Mouse (Mus musculus): ENCODE measurements around the gene Lbhd2. TPM values are rescaled to one million over a fixed set of nuclear protein-coding genes. Genes with fewer than 3 reads are reported as not detected.

Lbhd2 gene
- total and polyA plus RNA-seq, 3 experiments = not detected

DNA sequence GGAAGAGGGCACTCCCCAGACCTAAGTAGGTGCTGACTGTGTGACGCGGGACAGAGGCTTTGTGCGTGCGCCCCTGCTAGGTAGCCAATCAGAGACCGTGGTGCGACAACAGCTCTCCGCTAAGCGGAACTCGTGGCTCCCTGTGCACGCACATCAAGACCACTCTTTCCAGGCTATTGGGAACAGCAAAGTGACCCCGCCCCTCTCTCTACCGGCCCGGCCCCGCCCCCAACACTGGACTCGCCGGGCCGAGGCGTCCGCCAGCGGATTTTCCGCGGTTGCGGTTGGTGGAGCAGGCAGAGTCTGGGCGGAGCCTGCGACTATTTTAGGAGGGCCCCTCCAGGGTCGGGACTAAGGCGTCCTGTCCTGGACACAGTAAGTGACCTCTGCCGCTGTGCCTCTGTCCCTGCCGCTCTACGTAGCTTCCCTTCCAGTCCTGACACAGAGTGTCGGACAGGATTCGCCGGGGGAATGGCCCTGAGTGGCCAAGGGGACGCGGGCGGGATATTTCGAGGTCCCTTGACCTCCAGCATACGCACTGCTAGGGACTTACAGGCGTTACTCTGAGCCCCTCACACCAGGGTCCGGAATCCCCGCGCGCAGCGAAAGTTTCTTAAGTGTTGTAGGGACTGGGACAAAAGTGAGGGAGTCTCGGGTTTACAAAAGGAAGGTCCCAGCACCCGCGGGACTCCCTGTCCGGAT, 35.9 kb downstream of the Lbhd2 start, which contains the start of gene Tnfaip2 (continued):
- no peak for TF ChIP-seq BHLHE40 (IDR thresholded peaks at IDR 0.05; ENCODE audit: borderline replicate concordance, low read depth, low read length)
- TF ChIP-seq NELFE (IDR thresholded peaks at IDR 0.05; ENCODE audit: low read depth, low read length) = peak; percentile 88
- TF ChIP-seq MEF2A (IDR thresholded peaks at IDR 0.05; ENCODE audit: extremely low read depth, insufficient replicate concordance, low read depth, low read length, poor library complexity, severe bottlenecking) = no peak
- TF ChIP-seq TCF12 (IDR thresholded peaks at IDR 0.05; ENCODE audit: low read depth, low read length) = peak; percentile 29; the same call in 1 of the 2 replicates
- no peak for TF ChIP-seq SMC3 (IDR thresholded peaks at IDR 0.05; ENCODE audit: low read depth, low read length)
- TF ChIP-seq UBTF (IDR thresholded peaks at IDR 0.05; ENCODE audit: borderline replicate concordance, insufficient read depth, low read depth, low read length) = no peak
- no peak for TF ChIP-seq MYB (IDR thresholded peaks at IDR 0.05; ENCODE audit: low read depth, low read length)
- no peak for TF ChIP-seq ZC3H11A (IDR thresholded peaks at IDR 0.05; ENCODE audit: low read depth, low read length)
- TF ChIP-seq HCFC1 (IDR thresholded peaks at IDR 0.05; ENCODE audit: low read depth, low read length) = peak; percentile 51; the same call in 1 of the 2 replicates

DNA sequence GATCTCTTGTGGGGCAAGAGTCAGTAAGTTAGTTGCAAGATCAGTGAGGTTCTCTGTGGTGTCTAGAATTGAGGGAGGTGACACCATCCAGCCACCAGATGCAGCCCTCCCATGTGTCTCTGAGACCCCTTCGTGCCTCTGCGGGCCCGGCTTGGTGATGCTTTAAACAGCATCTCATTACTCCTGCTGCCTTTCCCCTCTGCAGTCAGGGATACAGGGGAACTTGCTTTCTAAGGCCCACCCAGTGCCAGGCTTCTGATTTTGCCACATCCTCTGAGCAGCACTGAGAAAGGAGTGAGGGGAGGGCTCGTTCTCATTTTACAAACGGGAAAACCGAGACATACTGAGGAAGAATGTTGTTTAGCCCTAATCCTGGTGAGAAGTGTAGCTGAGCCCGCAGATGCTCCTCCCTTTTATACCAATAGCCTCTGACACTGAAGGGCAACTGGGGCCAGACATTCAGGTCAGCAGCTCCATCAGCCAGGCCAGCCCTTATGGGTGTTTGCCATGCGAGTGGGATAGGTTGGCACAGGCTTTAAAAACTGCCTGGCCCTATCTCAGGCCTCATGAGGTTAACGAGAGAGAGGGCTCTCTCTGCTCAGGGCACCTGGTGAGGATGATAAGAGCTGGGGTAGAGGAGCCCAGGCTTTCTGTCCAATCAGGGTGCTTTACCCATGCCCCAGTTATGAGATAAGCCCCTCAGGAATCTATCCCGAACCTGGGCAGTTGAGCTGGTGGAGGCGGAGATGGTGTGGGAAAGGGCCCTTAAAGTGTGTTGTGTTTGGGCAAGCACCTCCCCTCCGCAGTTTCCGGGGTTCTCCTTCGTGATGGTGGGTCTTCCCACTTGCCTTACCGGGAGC, 36.6 kb downstream of the Lbhd2 start:
- H3K36me3 ChIP-seq (ENCODE audit: control insufficient read depth in 1 of 2, insufficient read depth in 2 of 2, low read length in 2 of 2) = peaks cover 5 to 20% of the 10 kb centered on the region in 2 experiments; a peak in 3 of 4 replicates
- H3K79me2 ChIP-seq (ENCODE audit: control insufficient read depth, insufficient read depth, low read length, poor library complexity) = peaks cover 17% of the 10 kb centered on the region
- no peaks in the 10 kb centered on the region for H3K27me3 ChIP-seq (ENCODE audit: control insufficient read depth in 1 of 2, insufficient read depth in 2 of 2, low read length in 2 of 2)
- peak overlapping the region; percentile 86 for H3K27ac ChIP-seq (ENCODE audit: control insufficient read depth, low read depth, low read length)
- H3K9ac ChIP-seq (ENCODE audit: control insufficient read depth, low read depth, low read length, poor library complexity, severe bottlenecking) = peak overlapping the region; percentile 76
- peak; percentile 92 for DNase-seq (ENCODE audit: low read depth, low spot score)
- peak overlapping the region; percentile 74 to 94 for H3K4me3 ChIP-seq (ENCODE audit: control insufficient read depth in 1 of 2, insufficient read depth in 1 of 2, low read depth in 2 of 2, low read length in 2 of 2)
- peaks cover 15 to 28% of the 10 kb centered on the region in 2 experiments for H3K4me1 ChIP-seq (ENCODE audit: control insufficient read depth in 1 of 2, insufficient read depth in 2 of 2, low read length in 2 of 2)
- no peaks in the 10 kb centered on the region for H3K9me3 ChIP-seq (replicated peaks; ENCODE audit: insufficient read depth, low read length)
- TF ChIP-seq GABPA (IDR thresholded peaks at IDR 0.05; ENCODE audit: low read depth, low read length) (no peak), SIN3A (IDR thresholded peaks at IDR 0.05; ENCODE audit: low read length) (peak; percentile 81), POLR2A (IDR thresholded peaks at IDR 0.05; ENCODE audit: control insufficient read depth in 1 of 2, insufficient read depth in 1 of 2, low read depth in 1 of 2, low read length in 2 of 2, poor library complexity in 1 of 2) (peak in 1 of 2 experiments; percentile 65; a peak in 2 of 4 replicates), CHD1 (IDR thresholded peaks at IDR 0.05; ENCODE audit: low read depth, low read length) (0 out of 2 replicates have a peak, but pooled peaks have one; percentile 54), MYB (IDR thresholded peaks at IDR 0.05; ENCODE audit: low read depth, low read length) (peak; percentile 90), JUND (IDR thresholded peaks at IDR 0.05; ENCODE audit: low read depth, low read length) (no peak), ELF1 (IDR thresholded peaks at IDR 0.05; ENCODE audit: low read depth, low read length) (peak; percentile 71; the same call in 1 of the 2 replicates), POLR2AphosphoS2 (IDR thresholded peaks at IDR 0.05; ENCODE audit: low read length) (no peak; the same call in none of the 2 replicates), NELFE (IDR thresholded peaks at IDR 0.05; ENCODE audit: low read depth, low read length) (peak; percentile 26; the same call in 1 of the 2 replicates), TBP (IDR thresholded peaks at IDR 0.05; ENCODE audit: low read depth, low read length) (peak; percentile 78), TCF12 (IDR thresholded peaks at IDR 0.05; ENCODE audit: low read depth, low read length) (peak; percentile 96), MYC (IDR thresholded peaks at IDR 0.05; ENCODE audit: low read depth, low read length) (no peak), USF1 (IDR thresholded peaks at IDR 0.05; ENCODE audit: low read depth, low read length) (no peak), HCFC1 (IDR thresholded peaks at IDR 0.05; ENCODE audit: low read depth, low read length) (peak; percentile 60), MAZ (IDR thresholded peaks at IDR 0.05; ENCODE audit: low read depth, low read length) (peak; percentile 67; the same call in 1 of the 2 replicates), CHD2 (IDR thresholded peaks at IDR 0.05; ENCODE audit: low read length) (0 out of 2 replicates have a peak, but pooled peaks have one; percentile 20), TAL1 (IDR thresholded peaks at IDR 0.05; ENCODE audit: low read length) (peak; percentile 94), SMC3 (IDR thresholded peaks at IDR 0.05; ENCODE audit: low read depth, low read length) (no peak), EP300 (IDR thresholded peaks at IDR 0.05; ENCODE audit: low read depth in 1 of 2, low read length in 2 of 2) (peak; percentile 94 to 97), BHLHE40 (IDR thresholded peaks at IDR 0.05; ENCODE audit: borderline replicate concordance, low read depth, low read length) (peak; percentile 34; the same call in 1 of the 2 replicates), ZMIZ1 (IDR thresholded peaks at IDR 0.05; ENCODE audit: low read depth, low read length) (peak; percentile 59; the same call in 1 of the 2 replicates), GATA1 (IDR thresholded peaks at IDR 0.05; ENCODE audit: low read depth, low read length) (peak; percentile 95), MAFK (IDR thresholded peaks at IDR 0.05; ENCODE audit: borderline replicate concordance, low read depth, low read length) (peak; percentile 26; the same call in 1 of the 2 replicates), ETS1 (IDR thresholded peaks at IDR 0.05; ENCODE audit: low read depth, low read length) (peak; percentile 84), NRF1 (IDR thresholded peaks at IDR 0.05; ENCODE audit: insufficient read depth, low read depth, low read length, poor library complexity, severe bottlenecking) (0 out of 2 replicates have a peak, but pooled peaks have one; percentile 13), RCOR1 (IDR thresholded peaks at IDR 0.05; ENCODE audit: low read depth, low read length) (peak; percentile 77)

All from MEL (cell line).